Mouse (Mus musculus): ENCODE measurements at regions not wholly inside any gene's neighbourhood (a gene's known extent, or its start where the extent isn't known, plus 50 kb on each side); places are given as distances from the start of the nearest gene placed in this dataset.

- DNase-seq (ENCODE audit: low read depth, low spot score): peak; percentile 50
These were observed 173.7 kb upstream of the Lmo4 start for GRCm38 (mm10) chr3:144378524-144379225.

GRCm38 (mm10) chr3:144377626-144378523 is 172.9 kb upstream of the Lmo4 start:
- DNase-seq (ENCODE audit: low read depth, low spot score): peak; percentile 58

- no peak for DNase-seq (ENCODE audit: low read depth, low spot score)
These were observed 171.7 kb upstream of the Lmo4 start for GRCm38 (mm10) chr3:144376463-144377402.

GRCm38 (mm10) chr3:144375725-144376412 is 170.8 kb upstream of the Lmo4 start:
- no peak for DNase-seq (ENCODE audit: low read depth, low spot score)

DNA sequence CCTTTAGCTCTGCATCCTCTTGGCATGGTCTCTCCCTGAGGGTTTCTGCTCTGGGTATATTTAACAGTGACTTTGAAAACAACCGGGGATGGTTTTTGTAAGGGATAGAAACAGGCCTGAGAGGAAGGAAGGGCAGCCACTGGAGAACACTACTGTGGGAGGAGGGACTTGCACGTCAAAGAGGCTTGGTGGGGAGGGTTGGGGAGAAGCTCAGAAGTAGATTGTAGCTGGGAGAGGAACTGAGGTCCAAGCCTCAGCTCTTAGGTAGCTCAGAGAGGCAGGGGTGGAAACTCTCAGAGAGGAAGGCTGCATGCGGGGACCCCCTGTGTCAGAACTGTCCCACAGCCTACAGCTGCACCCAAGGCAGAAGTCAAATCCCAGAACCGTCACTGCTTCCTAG is 163.3 kb upstream of the Lmo4 start:
- no peak for DNase-seq (ENCODE audit: low read depth, low spot score)

DNA sequence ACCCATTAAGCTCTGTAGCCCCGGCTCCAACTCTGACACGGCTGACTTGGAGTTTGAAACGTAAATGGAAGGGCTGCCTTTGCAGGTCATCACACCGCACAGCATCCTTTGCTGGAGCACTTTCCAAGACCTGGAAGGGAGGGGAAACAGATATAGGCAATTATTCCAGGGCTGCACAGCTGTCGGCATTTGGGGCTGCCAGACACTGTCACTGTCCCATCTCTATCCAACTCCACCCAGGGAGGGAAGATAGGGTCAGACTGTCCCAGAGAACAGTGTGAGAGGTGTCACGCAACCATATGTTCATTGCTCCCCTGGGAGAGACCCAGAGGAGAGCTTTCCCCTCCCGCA is 162.7 kb upstream of the Lmo4 start:
- DNase-seq (ENCODE audit: low read depth, low spot score): no peak

- peak; percentile 78 for DNase-seq (ENCODE audit: low read depth, low spot score)
These were observed 162.2 kb upstream of the Lmo4 start for GRCm38 (mm10) chr3:144366976-144367765.

DNA sequence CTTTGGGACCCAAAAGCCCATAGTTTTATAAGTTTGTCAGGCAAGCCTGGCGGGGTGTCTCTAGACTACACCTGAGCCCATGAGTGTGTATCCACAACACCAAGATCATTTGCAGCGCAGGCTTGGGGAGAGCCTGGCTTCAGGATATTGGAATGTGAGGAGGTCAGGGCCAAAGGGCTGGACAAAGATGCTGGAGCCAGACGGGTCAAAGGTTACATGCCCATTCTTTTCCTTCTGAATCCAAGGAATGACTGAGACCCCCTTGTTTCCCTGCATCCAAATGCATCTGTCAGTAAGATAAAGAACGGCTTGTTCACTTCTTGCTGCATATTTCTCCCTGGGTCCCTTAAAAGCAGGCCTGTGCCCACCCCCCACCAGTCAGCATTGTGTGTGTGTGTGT is 160.9 kb upstream of the Lmo4 start:
- no peak for DNase-seq (ENCODE audit: low read depth, low spot score)

DNA sequence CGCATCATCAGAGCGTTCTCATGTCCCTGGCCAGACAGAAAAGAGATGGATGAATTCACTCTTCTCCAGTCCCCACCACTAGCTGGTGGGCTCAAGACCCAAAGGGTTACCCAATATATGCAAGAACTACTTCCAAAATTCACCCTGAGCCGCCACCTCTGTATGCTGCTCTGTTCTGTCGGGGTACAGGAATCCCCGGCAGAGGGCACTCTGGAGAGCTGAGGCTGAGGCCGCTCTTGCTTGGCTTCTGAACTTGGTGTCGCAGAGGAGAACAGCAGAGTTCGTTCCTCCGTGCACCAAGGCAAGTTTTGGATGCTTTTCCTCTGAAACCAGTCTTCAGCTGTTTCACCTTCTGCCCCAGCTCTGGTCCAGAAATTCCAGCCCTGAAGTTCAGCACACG is 157.5 kb upstream of the Lmo4 start:
- no peak for DNase-seq (ENCODE audit: low read depth, low spot score)

DNA sequence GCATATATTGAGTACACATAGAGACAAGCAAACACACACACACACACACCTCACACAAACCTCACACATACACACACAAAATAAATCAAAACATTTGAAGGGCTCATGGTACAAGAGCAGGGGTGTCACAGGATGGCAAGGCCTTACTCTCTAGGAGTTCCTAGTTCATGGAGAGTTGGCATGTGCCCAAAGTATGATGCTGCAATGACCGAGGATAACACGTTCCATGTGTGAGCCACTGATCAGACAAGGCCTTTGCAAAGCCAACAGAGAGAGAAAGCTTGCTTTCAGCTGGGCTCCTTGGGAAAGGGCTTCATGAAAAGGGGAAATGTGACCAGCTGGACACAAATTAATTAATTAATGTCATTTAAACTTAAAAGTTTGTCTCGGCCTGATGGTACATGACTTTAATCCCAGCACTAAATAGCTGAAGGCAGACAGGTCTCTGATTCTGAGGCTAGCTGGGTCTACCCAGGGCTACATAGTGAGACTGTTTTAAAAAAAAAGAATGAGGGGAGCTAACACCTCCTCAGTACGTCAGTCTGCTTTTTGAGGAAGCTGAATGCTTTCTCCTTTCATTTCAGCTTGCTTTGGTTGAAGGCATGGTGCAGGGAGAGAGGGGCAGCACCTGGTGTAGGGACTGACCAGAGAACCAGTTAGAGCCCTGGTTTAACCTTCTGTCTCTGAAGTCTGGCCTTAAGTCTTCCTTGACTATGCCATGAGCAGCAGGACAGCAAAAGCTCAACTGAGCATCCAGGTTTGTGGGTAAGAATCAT is 156.4 kb upstream of the Lmo4 start:
- no peak for DNase-seq (ENCODE audit: low read depth, low spot score)

DNA sequence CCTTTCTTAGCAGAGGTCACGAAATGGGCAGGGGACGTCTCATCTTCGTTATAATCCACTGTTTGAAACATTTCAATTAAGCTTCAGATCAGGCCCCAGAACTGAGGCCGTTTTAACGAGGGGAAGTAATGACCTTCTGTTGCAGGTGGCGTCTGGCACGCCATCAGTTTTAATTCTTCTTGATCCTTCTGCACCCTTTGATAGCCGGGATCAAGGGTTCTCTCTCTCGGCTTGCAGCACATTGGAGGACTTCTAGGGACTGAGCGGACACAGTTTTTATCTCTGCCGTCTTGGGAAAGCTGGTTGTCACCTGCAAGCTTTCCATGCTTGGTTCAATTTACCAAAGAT is 151.9 kb upstream of the Lmo4 start:
- no peak for DNase-seq (ENCODE audit: low read depth, low spot score)

GRCm38 (mm10) chr3:144356103-144356947 is 151.3 kb upstream of the Lmo4 start:
- no peak for DNase-seq (ENCODE audit: low read depth, low spot score)

DNA sequence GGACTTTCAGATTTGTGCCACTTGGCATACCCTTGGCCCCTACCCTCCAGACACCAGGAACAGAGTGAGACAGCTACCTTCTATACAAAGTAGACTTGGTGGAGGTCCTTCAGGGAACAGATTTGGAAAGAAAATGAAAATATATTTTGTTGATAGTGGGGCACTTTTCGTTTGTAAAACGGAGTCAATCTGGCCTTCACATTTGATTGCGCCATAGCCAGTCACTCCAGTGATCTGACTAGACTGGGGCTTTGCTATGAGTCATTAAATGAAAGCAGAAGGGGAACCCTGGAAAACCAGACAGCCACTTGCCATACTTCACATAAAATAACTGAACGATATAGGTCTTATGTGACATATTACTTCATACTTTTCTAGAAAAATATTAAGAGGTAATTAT is 147.5 kb upstream of the Lmo4 start:
- no peak for DNase-seq (ENCODE audit: low read depth, low spot score)

GRCm38 (mm10) chr3:144348431-144348830 is 143.4 kb upstream of the Lmo4 start:
- DNase-seq (ENCODE audit: low read depth, low spot score): no peak

DNA sequence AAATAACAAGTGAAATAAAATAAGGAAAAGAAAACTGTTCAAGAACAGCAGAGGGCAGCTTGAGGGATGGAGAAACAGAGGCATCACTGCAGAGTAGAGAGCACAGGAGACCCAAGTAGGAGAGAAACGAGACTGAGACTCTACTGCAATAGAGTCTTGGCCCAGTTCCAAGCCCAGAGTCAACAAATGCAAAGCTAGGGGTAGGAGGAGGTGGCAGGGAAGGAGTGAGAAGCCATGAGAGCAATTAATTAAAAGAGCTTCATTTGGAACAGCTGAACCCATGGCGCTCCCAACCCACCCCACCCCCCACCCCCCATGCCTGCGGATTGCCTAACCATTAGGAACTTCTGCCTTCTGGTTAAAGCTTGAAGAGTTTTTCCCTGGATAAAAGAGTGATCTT is 130.2 kb upstream of the Lmo4 start:
- no peak for DNase-seq (ENCODE audit: low read depth, low spot score)

- DNase-seq (ENCODE audit: low read depth, low spot score): no peak
These were observed 129.2 kb upstream of the Lmo4 start for GRCm38 (mm10) chr3:144334201-144334600.

GRCm38 (mm10) chr3:144332353-144332752 is 127.3 kb upstream of the Lmo4 start:
- no peak for DNase-seq (ENCODE audit: low read depth, low spot score)

DNA sequence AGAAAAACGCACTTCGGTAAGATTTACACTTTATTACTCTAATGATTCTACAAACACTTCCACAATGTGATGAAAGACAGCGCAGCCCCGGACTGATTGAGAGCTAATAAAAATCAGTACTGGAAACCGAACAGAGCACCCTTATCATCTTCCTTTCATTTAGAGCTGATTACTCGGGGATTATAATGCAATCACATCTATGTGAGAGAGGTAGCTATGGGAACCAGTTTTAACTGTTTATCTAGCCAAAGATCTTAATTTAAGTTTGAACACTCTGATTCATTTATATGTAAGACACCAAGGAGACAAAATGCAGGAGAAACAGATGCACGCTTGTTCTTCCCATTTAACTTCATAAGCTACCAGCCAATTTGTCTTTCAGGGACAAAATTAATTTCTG is 124.1 kb upstream of the Lmo4 start:
- DNase-seq (ENCODE audit: low read depth, low spot score): no peak

DNA sequence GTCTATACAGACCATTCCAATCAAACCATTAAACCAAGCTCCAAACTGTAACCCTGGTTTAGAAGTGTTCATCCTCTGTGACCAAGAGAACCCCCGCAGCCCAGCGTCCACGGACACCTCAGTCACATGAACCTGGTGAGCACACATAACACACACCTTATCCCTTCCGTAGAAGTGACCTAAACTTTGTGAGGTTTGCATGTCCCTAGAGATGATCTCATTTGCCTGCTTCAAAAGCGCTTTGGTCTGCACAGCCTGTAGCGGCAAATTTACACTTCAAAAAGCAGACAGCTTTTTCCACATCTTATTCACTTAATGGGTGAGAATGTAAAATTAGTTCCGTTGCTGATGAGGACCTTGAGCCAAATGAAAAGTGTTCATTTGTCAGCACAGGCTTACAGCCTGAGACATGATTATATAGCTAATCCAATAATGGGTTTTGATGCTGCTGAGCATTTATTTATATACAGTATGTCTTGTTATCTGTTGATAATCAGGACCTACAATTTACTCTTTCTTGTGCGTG is 122.3 kb upstream of the Lmo4 start:
- no peak for DNase-seq (ENCODE audit: low read depth, low spot score)

All from forelimb bud, embryonic 11.5 days (tissue).